Mouse (Mus musculus): Measurements from ENCODE around the gene Pkp1.

DNA sequence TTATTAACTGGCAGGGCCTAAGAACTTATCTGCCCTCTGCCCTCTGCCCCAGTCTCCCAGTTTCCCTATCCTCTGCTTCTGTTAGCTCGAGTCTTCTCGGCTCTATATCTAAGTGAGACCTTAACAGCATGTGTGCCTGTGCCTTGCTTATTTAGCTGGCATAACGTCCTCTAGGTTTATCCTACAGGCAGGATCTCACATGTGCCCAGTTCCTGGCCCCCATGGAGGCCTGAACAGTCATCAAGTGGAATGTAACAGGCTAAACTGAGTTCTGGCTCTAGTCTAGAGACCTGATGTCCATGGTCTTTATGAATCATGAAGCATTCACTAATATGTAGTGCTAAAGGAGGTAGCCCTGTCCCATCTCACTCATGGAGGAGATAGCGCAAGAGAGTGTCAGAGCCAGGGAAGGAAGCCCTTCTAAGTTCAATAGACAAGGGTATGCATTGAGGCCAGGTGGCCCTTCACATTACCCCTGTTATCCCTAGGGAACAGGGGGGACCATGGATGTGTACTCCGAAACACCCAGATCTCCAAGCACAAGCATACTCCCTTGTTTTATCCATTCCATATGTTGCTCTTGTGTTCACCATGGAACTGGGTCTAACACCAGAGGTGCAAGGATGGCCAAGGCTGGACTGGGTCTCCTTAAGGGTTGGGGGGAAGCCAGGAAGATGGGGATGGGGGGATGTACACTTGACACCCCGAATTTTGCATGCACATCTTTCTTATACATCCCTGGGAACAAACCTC lies 64.2 kb downstream of the Pkp1 start:
- TF ChIP-seq MYOD1 (IDR thresholded peaks at IDR 0.05; ENCODE audit: control insufficient read depth, insufficient read length, low read depth) (no peak), CTCF (IDR thresholded peaks at IDR 0.05; ENCODE audit: control insufficient read depth, insufficient read depth, insufficient read length) (no peak), MYOG (IDR thresholded peaks at IDR 0.05; ENCODE audit: control insufficient read depth, extremely low read depth, insufficient read length) (no peak)
